Mouse (Mus musculus) hindbrain, embryonic 14.5 days (tissue): ENCODE data around the gene Avpi1. TPM values are rescaled to one million over a fixed set of nuclear protein-coding genes. Genes with fewer than 3 reads are reported as not detected.

Experiments used
- ATAC-seq: fragments of 200-750 bp; cut with Nextera tagmentation; 2 replicates; pipeline ENCODE4 v1.8.0; 2017; ENCODE audit warnings: moderate number of reproducible peaks, mild to moderate bottlenecking, moderate TSS enrichment, moderate library complexity; ENCODE audit not compliant: low FRiP score
- DNase-seq: peaks from one replicate; pipeline ENCODE4 v3.0.0-alpha.2; 2015; ENCODE audit warnings: low spot score
- H3K27ac ChIP-seq: fragments of 300-500 bp; sonication (generic); 2 replicates; pipeline ENCODE4 v1.5.1; 2014; ENCODE audit warnings: mild to moderate bottlenecking, moderate library complexity
- H3K27me3 ChIP-seq: fragments of 300-500 bp; sonication (generic); 2 replicates; pipeline ENCODE4 v1.6.1; 2014; ENCODE audit warnings: mild to moderate bottlenecking, low read length, mixed read lengths; ENCODE audit not compliant: control insufficient read depth, insufficient read depth
- H3K36me3 ChIP-seq: fragments of 300-500 bp; sonication (generic); replicated peaks from 2 replicates; pipeline ENCODE4 v1.6.1; 2014; ENCODE audit not compliant: control insufficient read depth, insufficient read depth
- H3K4me1 ChIP-seq: fragments of 300-500 bp; sonication (generic); replicated peaks from 2 replicates; pipeline ENCODE4 v1.6.1; 2014; ENCODE audit warnings: antibody characterized with exemption, low read length, mixed read lengths; ENCODE audit not compliant: control insufficient read depth, insufficient read depth
- H3K4me2 ChIP-seq: fragments of 300-500 bp; sonication (generic); replicated peaks from 2 replicates; pipeline ENCODE4 v1.6.1; 2014; ENCODE audit warnings: mild to moderate bottlenecking, moderate library complexity
- H3K4me3 ChIP-seq: fragments of 300-500 bp; sonication (generic); replicated peaks from 2 replicates; pipeline ENCODE4 v1.5.1; 2014; ENCODE audit warnings: mild to moderate bottlenecking, low read length
- H3K9ac ChIP-seq: fragments of 300-500 bp; sonication (generic); 2 replicates; pipeline ENCODE4 v1.6.1; 2014
- H3K9me3 ChIP-seq: fragments of 300-500 bp; sonication (generic); 2 replicates; pipeline ENCODE4 v1.6.1; 2016; ENCODE audit warnings: low read length; ENCODE audit not compliant: control insufficient read depth
- WGBS: fragments of 180-500 bp; shearing (Covaris S2); extraction: QIAGEN DNeasy Blood & Tissue Kit; methylation state at CpG from one replicate; pipeline ENCODE4 v1.1.7; 2014; 5-methylcytosine and 5-hydroxymethylcytosine counted together
- polyA plus RNA-seq: library from polyadenylated mRNA; unstranded; fragments of >200 nt; fragmentation: Nextera tagmentation; extraction: Ambion mirVana; gene quantifications from 2 replicates; pipeline ENCODE4 v1.2.1, GENCODE M21; 2014

Gene Avpi1
- polyA plus RNA-seq, 1 experiment from 2014 or later: 7.9 TPM

DNA sequence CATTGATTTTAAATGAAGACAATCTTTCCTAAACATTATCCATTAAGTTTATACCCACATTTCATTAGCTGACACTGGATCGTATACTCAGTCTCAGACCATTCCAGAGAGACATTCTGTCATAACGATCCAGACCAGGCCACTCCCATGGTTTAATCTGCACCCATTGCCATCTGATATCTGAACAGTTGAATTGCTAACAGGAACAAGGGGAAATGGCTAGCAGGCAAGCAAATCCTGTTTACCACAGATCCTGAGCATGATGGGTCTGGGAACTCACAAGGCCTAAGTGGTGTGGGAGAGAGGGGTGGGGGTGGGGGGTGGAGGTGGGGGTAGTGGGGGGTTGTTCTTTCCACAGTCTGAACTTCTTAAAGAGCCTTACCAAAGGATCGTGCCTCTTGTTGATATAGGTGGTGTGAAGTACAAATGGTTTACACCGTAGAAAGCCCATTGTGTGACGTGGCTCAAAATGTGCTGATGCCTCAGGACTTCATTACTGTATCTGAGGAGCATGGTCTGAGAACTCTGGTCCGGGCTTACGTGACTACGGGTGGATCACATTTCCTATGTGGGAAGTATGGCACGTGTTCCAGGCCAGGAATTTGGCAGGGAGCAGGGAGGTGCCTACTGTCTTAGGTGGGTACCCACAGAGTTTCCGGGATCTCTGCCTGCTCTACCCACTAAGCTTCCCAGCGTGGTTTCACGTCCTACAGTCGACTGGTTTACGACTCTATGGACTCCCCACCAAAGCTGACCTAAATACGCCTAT lies 9.8 kb upstream of the Avpi1 start:
- H3K4me3 ChIP-seq: no peak overlapping the region

DNA sequence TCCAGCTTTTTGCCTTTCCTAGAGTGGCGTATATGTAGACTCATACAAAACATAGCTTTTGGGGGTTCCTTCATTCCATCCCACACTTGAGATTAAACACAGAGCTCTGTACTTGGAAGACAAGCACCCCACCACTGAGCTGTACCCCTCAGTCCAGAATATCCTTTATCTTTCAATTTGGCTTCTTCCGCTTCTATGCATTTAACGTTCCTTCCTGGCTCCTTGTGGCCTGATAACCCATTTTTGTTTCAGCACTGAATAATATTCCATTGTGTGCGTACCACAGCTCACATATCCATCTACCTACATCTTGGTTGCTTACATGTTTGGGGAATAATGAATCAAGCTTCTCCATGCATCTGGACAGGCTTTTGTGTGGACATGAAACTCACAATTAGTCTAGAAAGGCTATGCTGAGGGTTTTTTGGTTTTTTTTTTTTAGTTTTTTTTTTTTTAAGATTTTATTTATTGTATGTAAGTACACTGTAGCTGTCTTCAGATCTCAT lies 8.4 kb upstream of the Avpi1 start:
- H3K27me3 ChIP-seq: no peaks in the 10 kb centered on the region
- H3K9me3 ChIP-seq: no peaks in the 10 kb centered on the region
- H3K4me3 ChIP-seq: no peak overlapping the region
- DNase-seq: no peak
- no peak overlapping the region for H3K4me2 ChIP-seq
- no peak overlapping the region for H3K27ac ChIP-seq
- H3K4me1 ChIP-seq: no peaks in the 10 kb centered on the region
- ATAC-seq: no peak
- H3K36me3 ChIP-seq: no peaks in the 10 kb centered on the region
- 94% methylated on average over 4 of the region's 4 CpGs for WGBS
- H3K9ac ChIP-seq: no peak overlapping the region

More for the DNA sequence above, 9.8 kb upstream of the Avpi1 start:
- Histone ChIP-seq H3K27ac (no peak overlapping the region), H3K4me1 (no peaks in the 10 kb centered on the region), H3K9me3 (no peaks in the 10 kb centered on the region), H3K4me2 (no peak overlapping the region), H3K9ac (no peak overlapping the region), H3K36me3 (no peaks in the 10 kb centered on the region), H3K27me3 (no peaks in the 10 kb centered on the region)
- no peak for ATAC-seq
- DNase-seq: no peak
- 91% methylated on average over 15 of the region's 15 CpGs for WGBS

DNA sequence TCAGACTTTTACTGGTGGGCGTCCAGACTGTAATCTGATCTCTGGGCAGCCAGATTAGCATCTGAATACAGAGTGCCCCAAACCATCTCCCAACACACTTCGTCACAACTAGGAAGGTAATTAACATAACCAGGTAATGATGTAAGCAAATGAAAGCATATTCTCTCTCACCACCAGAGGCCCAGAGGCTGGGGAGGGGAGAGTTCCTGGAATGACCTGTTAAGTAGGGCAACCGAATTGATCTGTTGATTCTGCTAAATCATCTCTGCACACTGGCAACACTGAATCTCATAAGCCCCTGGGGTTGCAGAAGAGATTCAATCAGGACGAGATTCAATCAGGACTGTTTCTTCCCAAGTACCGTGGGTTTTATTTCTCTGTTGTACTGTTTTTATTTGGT lies 7.3 kb upstream of the Avpi1 start:
- no peak overlapping the region for H3K27ac ChIP-seq
- DNase-seq (no peak), ATAC-seq (no peak)
- no peaks in the 10 kb centered on the region for H3K27me3 ChIP-seq
- H3K4me3 ChIP-seq: no peak overlapping the region
- H3K4me2 ChIP-seq: no peak overlapping the region
- no peaks in the 10 kb centered on the region for H3K36me3 ChIP-seq
- H3K9ac ChIP-seq: no peak overlapping the region
- H3K9me3 ChIP-seq: no peaks in the 10 kb centered on the region
- H3K4me1 ChIP-seq: no peaks in the 10 kb centered on the region
- 27% methylated on average over 5 of the region's 5 CpGs for WGBS

DNA sequence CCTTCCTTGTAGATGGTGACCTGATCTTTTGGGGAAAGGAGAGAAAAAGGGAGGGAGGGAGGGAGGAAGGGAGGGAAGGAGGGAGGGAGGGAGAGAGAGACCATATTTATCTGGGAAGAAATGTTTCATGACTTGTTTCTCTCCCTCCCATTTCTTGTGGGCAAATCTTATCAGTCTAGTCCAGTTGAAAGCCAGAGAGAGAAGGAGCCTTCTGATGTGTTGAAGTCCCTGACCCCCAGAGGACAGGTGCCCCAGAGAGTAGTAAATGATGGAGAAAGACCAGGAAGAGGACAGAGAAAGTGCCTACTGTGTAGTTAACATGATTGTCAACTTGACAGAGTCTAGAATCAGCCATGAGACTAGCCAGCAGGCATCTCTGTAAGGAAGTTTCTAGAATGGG lies 6.2 kb upstream of the Avpi1 start:
- H3K4me2 ChIP-seq: no peak overlapping the region
- no peaks in the 10 kb centered on the region for H3K36me3 ChIP-seq
- H3K9me3 ChIP-seq: no peaks in the 10 kb centered on the region
- no peaks in the 10 kb centered on the region for H3K4me1 ChIP-seq
- no peak for ATAC-seq
- DNase-seq: no peak
- H3K4me3 ChIP-seq: no peak overlapping the region
- no peak overlapping the region for H3K9ac ChIP-seq
- H3K27ac ChIP-seq: no peak overlapping the region
- H3K27me3 ChIP-seq: no peaks in the 10 kb centered on the region

DNA sequence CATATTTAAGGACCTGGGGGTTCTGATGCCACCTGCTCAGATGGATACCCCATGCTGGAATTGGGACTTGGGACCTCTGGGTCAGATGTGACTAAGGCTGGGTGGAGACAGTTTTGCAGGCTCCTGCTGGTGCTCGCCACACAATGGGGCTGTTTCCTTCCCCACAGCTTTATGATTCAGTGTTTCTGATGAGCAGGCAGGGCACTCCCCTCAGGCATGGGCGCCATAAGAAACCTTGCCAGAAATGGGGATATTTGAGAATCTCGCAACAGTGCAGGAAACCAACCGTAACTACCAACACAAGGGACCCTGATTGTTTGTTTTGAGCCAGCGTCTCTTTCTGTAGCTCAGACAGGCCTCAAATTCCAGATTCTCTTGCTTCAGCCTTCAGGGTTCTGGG lies 2.2 kb upstream of the Avpi1 start:
- Histone ChIP-seq H3K4me3 (no peak overlapping the region), H3K36me3 (no peaks in the 10 kb centered on the region), H3K27ac (no peak overlapping the region), H3K9ac (no peak overlapping the region), H3K4me1 (0 out of 2 replicates have a peak, but pooled peaks cover 7% of the 10 kb centered on the region), H3K27me3 (no peaks in the 10 kb centered on the region), H3K9me3 (no peaks in the 10 kb centered on the region), H3K4me2 (no peak overlapping the region)
- DNase-seq (no peak), ATAC-seq (no peak)
- 68% methylated on average over 5 of the region's 5 CpGs for WGBS

DNA sequence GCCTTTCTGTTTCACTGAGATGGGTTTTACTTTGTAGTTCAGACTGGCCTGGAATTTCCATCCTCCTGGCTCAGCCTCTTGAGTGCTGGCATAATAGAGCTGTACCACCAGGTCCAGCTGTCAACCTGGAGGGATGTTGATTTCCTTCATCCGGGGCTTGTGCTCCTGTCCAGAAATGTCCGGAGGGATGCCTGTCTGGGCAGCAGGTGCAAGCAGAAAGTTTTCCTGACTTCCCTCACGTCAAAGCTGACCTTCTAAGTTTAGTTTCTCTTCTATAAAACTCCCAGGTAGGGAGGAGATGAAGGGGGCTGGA lies 1.4 kb upstream of the Avpi1 start:
- no peak for ATAC-seq
- no peak overlapping the region for H3K4me2 ChIP-seq
- no peak for DNase-seq

DNA sequence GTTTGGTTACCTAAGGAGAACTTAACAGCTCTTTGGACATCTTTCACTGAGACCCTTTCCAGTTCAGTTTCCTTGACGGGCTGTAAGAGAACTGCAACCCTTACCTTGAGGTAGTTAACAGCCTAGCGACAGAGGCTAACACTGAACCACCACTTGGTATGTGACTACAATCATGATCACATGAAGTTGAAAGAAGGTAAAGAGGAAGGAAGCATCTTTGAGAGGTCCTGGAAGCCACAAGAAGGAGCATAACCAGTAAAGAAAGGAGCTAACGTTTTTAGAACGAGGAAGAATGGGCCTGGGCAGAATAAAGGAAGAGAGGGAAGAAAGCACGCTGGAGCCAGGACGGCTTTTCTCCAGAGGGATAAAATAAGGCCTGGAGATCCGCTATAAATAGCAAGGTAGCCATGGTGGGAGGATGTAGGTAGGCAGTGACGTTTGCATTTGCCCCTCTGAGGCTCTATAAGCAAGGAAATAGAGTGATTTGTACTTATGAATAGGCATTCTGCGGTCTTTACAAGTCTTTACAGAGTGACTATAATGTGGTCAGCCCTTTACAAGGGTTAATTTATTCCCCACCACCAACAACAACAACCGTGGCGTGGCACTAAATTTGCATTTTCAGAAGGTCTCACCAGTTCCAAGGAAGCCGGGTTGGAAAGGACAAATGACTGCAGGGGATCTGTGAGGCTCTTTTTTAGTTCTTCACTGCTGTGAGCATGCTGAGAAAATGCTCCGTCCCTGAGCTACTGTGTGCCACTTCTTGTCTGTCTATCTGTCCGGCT lies 842 bp upstream of the Avpi1 start:
- Histone ChIP-seq H3K36me3 (peaks cover 2% of the 10 kb centered on the region; the same call in 1 of the 2 replicates), H3K4me1 (0 out of 2 replicates have a peak, but pooled peaks cover 7% of the 10 kb centered on the region), H3K27ac (0 out of 2 replicates have a peak overlapping the region, but pooled peaks have one; percentile 4), H3K9me3 (no peaks in the 10 kb centered on the region), H3K9ac (peak overlapping the region; percentile 49), H3K27me3 (no peaks in the 10 kb centered on the region), H3K4me2 (peak overlapping the region; percentile 90), H3K4me3 (peak overlapping the region; percentile 47)
- WGBS: 12% methylated on average over 14 of the region's 14 CpGs
- ATAC-seq (no peak), DNase-seq (no peak)

More for the DNA sequence above, 1.4 kb upstream of the Avpi1 start:
- 49% methylated on average over 3 of the region's 3 CpGs for WGBS
- Histone ChIP-seq H3K4me3 (no peak overlapping the region), H3K27me3 (no peaks in the 10 kb centered on the region), H3K9me3 (no peaks in the 10 kb centered on the region), H3K4me1 (0 out of 2 replicates have a peak, but pooled peaks cover 7% of the 10 kb centered on the region), H3K36me3 (no peaks in the 10 kb centered on the region), H3K27ac (no peak overlapping the region), H3K9ac (no peak overlapping the region)

DNA sequence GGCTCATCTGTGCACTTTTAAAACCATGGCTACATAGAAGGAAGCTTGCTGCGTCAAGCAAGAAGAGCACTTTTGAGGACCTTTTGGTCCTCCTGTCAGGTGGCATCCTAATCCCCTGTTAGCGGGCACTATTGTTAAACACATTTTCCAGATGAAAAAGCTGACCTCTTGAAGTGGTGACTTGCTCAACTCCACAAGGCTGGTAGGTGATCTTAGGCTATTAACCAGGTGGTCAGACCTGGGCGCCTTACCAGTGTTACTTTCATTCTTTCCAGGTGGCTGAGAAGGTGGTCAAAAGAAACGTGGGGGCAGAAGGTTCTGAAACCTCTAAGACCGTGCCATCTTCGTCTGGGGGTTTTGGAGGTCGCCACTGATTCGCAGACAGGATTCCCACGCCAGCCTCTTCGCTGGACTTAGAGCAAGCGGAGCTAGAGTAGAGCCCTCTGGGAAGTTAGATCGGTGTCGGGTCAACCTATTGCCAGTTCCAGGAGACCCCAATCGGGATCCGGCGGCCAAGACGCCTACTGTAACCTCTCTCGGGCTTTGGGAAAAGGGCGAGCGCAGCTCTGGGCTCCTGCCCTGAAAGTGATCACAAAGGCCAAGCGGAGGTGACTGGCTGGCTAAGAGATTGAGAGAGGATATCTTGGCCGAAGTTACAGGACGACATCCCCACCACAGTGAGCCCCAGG lies 663 bp downstream of the Avpi1 start:
- H3K27ac ChIP-seq: peak overlapping the region; percentile 28; the same call in 1 of the 2 replicates
- H3K4me2 ChIP-seq: peak overlapping the region; percentile 90
- H3K4me3 ChIP-seq: peak overlapping the region; percentile 47
- ATAC-seq (peak; percentile 2; the same call in 1 of the 2 replicates), DNase-seq (no peak)
- no peaks in the 10 kb centered on the region for H3K27me3 ChIP-seq
- H3K9ac ChIP-seq: peak overlapping the region; percentile 68
- no peaks in the 10 kb centered on the region for H3K9me3 ChIP-seq
- peaks cover 17% of the 10 kb centered on the region for H3K36me3 ChIP-seq
- 0 out of 2 replicates have a peak, but pooled peaks cover 7% of the 10 kb centered on the region for H3K4me1 ChIP-seq
- 5% methylated on average over 23 of the region's 23 CpGs for WGBS

DNA sequence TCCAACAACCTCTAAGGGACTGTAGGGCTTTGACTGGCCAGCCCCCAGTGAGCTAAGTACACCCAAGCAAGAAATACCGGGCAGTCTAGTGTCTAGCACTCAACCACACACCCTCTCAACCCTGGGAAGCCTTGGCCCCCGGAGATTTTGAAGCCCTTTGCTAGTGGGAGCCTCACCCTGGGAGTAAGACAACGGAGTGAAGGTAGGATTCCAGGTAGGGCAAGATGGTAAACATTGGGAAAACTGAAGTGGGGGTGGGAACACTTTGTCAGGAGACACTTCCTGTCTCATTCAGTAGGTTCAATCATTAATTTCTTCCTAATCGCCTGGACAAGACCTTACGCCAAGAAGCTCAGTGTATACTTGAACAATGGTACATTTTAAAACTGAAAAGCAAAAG lies 1.8 kb downstream of the Avpi1 start:
- no peak for ATAC-seq
- Histone ChIP-seq H3K9ac (no peak overlapping the region), H3K27ac (no peak overlapping the region), H3K4me2 (no peak overlapping the region), H3K27me3 (no peaks in the 10 kb centered on the region), H3K36me3 (peaks cover 28% of the 10 kb centered on the region), H3K9me3 (no peaks in the 10 kb centered on the region), H3K4me1 (0 out of 2 replicates have a peak, but pooled peaks cover 7% of the 10 kb centered on the region), H3K4me3 (no peak overlapping the region)
- 97% methylated on average over 5 of the region's 5 CpGs for WGBS
- DNase-seq: no peak
